Mouse (Mus musculus): ENCODE results near the gene Upk1b.

- TF ChIP-seq POLR2A (IDR thresholded peaks at IDR 0.05; ENCODE audit: borderline replicate concordance, low read depth, low read length) (no peak), CTCF (IDR thresholded peaks at IDR 0.05; ENCODE audit: low read depth, low read length) (no peak)
Measured at GRCm38 (mm10) chr16:38724256-38724655, 75.9 kb downstream of the Upk1b start.
